Mouse (Mus musculus) liver (tissue): ENCODE measurements around the gene Gm6793.

Experiments used
- DNase-seq: peaks from one replicate; pipeline ENCODE4 v3.0.0-alpha.2; 2020; ENCODE audit warnings: mixed read lengths

Gm6793 gene

DNA sequence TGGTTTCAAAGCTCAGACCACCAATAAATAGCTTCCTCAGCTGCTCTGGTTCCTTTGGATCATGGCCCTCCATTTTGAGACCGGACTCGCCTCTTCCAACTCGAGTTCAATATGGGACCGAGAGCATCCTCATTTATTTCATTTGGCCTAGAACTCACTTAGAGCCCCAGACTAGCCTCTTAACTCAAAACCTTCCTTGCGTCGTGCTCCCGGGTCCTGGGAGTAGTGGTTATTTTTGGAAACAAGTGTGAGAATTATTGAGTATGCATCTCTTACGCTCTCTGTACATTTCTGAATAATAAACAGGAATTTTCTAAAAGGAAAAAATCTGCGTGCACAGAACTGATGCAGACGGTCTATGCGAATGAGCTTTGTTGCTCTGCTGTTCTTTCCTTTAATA is at the start of gene Gm6793:
TSS of gene Gm6793 (minus strand) at position 101 of the 400 bp plus-strand sequence.
- DNase-seq, result no peak

DNA sequence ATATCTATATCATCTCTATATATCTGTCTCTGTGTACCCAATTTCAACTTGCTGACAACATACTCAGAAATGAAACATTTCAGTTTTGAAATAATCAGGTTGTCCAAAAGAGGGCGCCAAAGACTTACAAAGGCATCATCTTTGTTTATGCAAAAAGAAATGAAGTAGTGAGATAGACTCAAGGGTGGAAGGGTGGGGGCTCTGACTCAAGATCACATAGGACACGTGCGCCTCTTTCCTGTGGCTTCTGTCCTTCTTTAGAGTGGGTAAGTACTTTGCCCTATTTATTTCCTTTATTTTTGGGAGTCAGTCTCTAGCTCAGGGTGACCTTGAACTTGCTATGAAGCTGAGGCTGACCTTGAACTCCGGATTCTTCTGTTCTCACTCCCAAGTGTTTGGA is 46.5 kb upstream of the Gm6793 start:
- no peak for DNase-seq

DNA sequence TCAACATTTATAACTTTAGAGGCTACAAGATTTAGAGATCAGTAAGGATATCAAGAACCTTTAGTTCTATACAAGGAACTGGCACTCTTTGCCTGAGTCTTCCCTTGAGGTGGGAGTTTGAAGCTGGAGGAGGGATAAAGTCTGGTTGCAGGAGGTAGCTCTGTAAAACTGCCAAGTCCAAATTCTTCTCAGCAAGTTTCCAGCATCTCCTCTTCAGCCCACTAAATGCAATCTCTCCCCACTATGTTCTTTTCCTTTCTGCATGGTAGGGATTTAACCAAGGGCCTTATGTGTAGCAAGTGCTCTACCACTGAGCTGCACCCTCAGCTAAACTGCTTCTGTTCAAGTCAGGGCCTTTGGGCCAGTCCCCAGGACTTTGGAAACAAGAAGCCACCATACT is 39.6 kb upstream of the Gm6793 start:
- DNase-seq, result no peak

DNA sequence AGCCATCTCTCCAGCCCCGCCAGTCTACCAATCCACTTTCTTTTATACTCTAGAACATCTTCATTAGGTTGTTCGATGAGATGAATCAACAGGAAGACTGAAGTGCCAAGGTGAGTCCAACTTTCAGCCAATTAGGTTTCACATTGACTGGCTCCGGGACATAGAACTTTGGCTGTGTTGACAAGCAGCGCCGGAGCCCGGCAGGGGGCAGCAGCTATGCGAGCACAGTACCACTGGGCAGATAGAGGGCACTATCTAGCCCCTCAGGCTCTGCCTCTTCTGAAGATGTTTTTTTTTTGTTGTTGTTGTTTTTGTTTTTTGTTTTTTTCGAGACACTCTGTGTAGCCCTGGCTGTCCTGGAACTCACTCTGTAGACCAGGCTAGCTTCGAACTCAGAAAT is 36.7 kb upstream of the Gm6793 start:
- DNase-seq, result no peak

DNA sequence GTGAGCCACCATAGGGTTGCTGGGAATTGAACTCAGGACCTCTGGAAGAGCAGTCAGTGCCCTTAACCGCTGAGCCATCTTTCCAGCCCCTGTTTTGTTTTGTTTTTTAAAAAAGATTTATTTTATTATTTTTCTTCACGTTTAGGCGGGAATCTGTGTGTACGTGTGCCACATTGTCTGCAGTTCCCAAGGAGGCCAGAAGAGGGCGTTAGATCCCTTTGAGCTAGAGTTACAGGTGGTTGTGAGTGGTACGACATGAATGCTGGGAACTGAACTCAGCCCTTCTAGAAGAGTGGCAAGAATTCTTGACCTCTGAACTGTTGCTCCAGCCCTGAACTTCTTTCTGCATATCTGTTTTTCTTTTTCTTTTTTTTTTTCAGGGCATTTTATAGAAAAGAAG is 35.1 kb upstream of the Gm6793 start:
- no peak for DNase-seq

DNA sequence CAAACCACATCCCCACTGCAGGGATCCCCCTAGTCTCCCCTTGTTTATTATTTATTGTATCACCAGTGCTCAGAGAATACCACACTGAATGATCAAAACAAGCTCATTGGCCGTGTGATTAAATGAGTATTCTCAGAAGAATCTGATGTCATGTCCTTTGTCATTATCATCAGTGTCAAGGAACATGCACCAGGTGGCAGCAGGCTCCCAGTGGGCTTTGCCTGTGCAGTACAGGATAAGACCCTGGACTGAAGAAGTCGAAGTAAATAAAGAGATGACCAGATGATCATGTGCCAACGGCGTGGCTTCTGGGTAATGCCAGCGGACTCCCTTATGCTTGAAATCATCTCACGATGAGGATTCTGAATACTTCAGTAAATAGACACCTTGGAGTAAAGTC is 33.5 kb upstream of the Gm6793 start:
- no peak for DNase-seq

DNA sequence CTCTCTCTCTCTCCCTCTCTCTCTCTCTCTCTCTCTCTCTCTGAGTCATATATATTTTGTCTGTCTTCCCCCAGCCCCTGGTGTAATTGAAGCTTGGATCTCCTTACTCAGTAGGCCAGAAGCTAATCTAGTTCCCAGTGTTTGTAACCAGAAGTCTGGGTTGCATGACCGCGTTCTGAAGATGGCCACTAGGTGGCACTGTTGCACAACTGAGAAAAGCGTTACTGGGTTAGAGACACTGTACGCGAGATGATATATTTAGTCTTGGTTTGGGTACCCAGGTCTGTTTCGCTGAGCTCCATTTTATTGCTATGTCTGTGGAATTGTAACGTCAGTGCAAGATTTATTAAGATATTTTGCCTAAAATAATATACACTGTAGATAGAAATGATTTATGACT is 31.1 kb upstream of the Gm6793 start:
- DNase-seq, result peak; percentile 75

DNA sequence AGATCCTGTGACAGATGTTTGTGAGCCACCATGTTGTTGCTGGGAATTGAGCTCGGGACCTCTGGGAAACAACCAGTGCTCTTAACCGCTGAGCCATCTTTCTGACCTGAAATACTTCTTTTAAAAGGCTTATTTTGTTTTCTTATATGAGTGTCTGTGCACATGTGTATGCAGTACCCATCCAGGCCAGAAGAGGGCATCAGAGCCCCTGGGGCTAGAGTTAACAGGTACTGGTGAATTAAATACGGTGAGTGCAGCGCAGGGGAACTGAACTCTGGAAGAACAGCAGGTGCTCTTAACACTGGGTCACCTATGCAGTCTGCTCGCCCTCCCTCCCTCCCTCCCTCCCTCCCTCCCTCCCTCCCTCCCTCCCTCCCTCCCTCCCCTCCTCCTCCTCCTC is 30.3 kb upstream of the Gm6793 start:
- DNase-seq, result peak; percentile 17

DNA sequence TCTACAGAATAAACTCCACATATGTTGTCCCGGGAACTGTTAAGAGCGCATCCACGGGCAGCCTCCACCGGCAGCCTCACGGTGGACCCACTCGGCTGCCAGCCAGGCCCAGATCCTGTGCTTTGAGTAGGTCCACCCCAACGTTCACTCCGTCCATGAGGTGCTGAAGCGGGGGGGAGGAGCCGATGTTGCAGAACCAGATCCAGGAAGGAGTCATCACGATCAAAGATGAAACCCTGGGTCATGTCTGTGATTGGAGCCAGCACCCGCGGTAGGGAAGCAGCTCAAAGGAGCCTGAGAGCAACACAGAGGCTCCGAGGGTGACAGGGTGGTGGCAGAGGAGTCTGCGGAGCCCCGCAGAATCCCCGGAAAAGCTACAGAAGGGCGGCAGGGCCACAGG is 22.7 kb upstream of the Gm6793 start:
- DNase-seq, result no peak

DNA sequence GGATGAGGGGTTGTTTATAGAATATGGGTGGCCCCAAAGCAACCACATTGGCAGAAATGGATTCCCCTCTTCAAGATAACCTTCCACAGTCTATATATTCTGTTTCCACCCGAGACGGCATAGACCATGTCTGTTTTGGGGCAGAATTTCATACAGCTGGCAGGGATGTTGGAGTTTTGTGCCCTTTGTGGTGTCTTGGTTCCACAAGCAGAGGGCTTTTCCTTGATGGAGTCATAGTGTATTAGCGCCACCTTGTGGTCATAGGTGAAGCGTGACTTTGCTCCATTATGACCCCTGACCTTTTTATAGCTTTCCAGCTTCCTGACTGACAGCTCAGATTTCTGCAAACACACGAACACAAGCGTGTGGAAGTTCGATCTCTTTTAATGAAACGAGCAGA is 19.8 kb upstream of the Gm6793 start:
- peak; percentile 43 for DNase-seq

DNA sequence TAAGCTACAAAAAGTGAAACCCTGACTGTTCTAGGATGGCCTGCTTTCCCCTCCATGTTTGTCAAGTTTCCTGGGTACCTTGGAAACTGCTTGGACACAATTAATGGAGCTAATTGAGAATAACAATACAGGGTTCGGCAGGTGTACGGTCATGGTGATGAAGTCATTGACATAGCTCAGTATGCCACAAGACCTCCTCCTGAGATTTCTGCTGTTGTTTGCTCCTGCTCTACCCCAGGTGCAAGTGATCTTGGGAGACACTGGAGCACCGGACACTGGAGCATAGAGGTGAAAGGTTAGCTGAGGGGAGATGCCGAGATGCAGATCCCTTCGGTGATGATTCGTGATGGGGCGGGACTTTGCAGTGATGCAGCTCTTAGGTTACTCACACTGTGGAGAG is 18.2 kb upstream of the Gm6793 start:
- DNase-seq, result no peak

DNA sequence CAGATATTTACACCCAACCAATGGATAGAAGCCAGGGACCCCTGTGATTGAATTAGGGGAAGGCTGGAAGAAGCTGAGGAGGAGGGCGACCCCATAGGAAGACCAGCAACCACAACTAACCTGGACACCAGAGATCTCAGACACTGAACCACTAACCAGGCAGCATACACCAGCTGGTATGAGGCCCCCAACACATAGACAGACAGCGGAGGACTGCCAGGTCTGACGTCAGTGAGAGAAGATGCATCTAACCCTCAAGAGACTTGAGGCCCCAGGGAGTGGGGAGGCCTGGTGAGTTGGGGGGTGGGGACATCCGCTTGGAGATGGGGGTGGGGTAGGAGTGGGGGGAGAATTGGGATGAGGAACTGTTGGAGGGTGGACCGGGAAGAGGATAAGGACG is 15.8 kb upstream of the Gm6793 start:
- DNase-seq, result no peak

DNA sequence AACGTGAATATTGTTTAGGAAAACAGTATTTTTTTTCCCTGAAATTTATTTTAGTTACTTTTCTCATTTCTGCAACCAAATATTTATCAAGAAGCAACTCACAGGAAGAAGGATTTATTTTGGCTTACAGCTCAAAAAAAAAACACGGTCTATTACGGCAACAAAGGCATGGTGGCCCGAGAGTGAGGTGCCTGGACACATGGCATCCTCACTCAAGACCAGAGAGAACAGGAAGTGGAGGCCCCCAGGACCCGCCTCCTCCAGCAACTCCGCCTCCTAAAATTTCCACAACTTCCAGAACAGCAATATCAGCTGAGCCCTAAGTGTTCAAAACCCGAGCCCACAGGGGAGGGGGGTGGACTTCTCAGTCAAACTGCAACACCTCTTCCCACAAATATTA is 14.6 kb upstream of the Gm6793 start:
- no peak for DNase-seq

DNA sequence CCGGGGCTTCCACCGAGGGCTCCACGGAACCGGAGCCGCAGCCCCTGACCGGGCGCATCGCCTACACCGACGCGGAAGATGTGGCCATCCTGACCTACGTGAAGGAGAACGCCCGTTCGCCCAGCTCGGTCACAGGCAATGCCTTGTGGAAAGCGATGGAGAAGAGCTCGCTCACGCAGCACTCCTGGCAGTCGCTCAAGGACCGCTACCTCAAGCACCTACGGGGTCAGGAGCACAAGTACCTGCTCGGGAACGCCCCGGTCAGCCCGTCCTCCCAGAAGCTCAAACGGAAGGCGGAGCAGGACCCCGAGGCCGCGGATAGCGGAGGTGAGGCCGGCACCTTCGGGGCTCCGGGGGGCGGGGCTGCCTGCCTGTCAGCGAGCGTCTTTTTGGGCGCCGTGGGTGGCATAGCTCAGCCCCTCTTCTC is 3.0 kb downstream of the Gm6793 start:
- DNase-seq, result peak; percentile 73

DNA sequence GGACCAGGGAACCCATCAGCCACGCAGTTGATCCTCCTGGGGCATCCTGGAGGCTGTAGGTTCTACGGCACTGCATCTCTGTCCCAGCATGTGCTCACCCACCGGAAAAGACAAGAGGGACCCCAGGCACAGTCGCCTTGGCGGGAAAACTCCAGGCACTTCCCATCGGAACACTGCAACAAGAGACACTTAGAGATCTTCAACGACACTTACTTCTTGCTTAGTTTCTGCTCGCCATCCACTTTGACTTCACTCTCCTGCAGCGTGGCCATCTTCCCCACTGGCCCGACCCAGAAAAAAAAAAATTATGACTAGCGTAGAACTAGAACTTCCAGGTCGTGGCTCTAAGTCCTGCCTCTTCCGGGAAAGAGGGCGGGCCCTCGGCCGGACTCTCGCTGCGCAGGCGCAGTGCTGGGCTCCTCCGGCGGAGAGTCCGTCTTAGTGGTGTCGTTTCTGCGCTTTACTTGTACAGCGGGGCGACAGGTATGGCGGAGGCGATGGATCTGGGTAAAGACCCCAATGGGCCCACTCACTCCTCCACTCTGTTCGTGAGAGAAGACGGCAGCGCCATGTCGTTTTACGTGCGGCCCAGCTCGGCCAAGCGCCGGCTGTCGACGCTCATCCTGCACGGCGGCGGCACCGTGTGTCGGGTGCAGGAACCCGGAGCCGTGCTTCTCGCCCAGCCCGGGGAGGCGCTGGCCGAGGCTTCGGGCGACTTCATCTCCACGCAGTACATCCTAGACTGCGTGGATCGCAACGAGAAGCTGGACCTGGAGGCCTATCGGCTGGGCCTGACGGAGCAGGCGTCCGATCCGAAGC is 3.6 kb downstream of the Gm6793 start, which contains the start of the genes Kars and Terf2ip:
TSS of gene Kars (minus strand) at position 327 of the 819 bp plus-strand sequence.
TSS of gene Terf2ip (plus strand) at position 402 of the 819 bp plus-strand sequence.
- DNase-seq, result peak; percentile 95

DNA sequence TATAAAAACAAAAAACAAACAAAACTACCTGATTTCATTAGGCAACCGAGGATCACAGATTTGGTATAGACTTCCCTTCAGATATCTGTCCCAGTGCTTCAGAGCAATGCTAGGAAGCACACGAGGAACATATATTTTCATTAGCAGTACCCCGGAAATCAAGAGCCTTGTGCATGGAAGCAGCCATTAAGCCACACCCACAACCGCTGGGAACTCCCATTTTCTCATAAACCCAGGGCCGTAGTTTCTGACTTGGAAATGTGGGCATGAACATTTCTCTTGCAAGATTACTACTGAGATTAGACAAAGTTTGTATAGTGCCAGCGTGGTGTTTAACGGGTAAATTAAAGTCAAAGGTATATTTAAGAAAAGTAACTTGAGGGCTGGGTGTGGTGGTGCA is 5.3 kb downstream of the Gm6793 start:
- no peak for DNase-seq

DNA sequence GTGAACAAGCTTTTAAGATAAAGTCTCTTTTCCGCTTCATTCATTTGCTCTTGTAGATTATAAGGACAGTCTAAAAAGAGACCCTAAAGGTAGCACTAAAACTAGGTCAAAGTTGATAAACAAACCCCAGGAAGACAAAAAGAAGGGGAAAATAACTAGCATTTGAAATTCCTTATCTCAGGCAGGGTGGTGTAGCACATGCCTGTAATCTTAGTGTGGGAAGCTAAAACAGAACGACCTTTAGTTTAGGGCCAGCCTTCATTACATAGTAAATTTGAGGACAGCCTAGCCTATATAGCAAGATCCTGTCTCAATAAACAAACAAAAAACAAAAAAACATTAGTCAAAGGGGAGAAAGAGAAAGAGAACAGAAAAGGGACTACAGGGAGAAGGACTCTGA is 7.2 kb downstream of the Gm6793 start:
- DNase-seq, result no peak

DNA sequence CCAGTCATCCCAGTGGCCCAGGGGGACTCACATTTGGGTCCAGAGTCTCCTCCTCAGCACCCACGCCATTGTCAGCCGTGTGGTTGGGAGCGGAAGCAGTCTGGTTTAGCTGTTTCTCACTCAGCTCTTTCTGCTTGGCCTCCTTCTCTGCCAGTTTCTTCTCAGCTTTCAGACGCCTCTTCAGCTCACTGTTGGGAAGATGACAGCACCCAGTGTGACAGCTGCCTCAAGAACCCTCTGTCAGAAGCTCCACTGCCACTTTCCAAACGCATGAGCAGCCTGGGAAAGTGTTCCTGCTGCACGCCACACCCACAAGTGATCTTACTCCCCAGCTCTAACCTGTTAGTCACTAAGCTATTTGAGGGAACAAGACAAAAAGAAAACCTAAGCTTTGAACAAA is 9.2 kb downstream of the Gm6793 start:
- DNase-seq, result no peak

DNA sequence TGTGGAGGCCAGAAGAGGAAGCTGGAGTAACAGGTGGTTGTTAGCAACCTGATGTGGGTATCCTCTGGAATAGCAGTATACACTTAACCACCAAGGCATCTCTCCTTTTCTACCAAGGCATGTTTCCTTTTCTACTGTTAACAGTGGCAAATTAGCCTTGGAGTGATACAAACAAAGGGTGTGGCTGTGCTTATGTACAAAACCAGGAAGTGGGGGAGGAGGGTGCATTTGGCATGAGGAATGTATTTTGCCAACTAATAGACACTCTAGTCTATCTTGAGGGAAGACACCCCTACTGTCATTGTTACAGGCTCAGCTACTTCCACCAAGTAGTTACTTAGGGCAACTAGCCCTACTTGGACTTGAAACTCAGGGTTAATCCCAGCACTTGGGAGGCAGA is 10.1 kb downstream of the Gm6793 start:
- no peak for DNase-seq

DNA sequence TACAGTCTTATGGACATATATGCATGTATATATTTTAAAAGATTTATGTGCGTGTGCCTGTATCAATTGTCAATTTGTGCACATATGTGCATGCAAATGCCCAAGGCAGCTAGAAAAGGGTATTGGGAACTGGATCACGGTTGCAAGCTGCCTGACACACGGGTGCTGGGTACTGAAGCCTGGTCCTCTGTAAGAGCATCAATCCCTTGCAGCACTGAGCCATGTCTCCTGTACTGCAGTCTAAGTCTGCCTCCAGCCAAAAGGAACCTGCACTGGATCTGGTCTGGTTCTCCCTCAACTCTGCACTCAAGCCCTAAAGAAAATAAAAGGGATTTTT is 22.2 kb downstream of the Gm6793 start:
- DNase-seq, result no peak

DNA sequence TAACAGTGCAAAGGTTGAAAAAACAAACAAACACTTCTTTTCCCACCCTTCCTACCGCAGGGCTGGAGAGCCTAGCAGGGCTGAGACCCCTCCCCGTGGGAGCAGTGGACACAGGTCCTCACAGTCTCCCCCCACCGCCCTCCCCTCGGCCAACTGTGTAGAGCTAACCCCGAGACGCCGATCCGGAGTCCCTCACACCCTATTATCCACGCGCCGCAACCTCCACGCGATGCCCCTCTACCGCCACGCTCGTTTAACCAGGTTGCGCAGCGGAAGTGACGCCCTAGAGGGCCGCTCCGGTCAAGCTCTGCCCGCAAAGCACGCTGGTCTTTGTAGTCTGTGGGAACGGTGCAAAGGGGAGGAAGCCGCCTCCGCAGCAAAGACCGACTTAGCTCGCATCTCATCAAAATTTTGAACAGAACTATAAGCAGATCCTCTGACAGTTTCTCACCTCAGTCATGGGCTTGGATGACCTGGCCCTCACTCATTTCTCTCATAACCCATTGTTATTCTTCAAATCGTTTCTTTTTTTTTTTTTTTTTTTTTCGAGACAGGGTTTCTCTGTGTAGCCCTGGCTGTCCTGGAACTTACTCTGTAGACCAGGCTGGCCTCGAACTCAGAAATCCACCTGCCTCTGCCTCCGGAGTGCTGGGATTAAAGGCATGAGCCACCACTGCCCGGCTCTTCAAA is 22.7 kb downstream of the Gm6793 start, which contains the start of gene Adat1:
TSS of gene Adat1 (minus strand) at position 290 of the 690 bp plus-strand sequence.
- peak; percentile 89 for DNase-seq

DNA sequence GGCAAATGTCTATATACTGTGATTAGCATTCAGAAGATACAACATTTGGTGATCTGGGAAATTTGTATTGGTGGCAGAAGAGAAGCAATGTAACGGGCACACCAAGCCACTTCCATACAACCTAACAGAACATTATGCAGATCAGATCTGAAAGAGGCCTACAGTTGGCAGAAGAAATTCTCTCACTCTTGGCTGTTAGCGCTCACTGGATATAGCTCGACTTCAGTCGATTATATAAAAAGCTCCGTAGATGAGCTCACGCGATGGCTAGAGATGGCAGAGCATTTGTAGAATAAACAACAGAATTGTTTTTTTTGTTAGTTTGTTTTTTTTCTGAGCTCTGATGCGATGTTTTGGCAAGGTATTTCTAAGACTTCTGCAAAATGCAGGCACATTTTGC is 23.6 kb downstream of the Gm6793 start:
- no peak for DNase-seq

DNA sequence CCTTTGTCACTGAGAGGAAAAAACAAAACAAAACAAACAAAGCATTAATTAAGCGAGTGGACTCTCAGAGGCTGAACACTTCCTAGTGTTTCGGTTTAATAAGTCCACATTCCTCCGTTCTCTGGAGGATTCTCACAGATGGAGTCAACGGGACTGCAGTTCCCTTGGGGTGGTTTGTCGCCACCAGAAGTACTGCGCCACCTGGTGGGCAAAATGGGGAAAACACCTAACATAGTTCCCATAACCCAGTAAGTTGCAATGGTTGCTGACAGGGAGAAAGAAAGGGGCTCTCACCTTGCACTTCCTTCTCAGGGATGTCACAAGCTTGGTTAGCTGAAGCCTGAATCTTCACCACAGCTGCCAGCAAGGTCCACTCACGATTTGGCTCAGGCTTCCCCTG is 24.9 kb downstream of the Gm6793 start:
- DNase-seq, result peak; percentile 86

DNA sequence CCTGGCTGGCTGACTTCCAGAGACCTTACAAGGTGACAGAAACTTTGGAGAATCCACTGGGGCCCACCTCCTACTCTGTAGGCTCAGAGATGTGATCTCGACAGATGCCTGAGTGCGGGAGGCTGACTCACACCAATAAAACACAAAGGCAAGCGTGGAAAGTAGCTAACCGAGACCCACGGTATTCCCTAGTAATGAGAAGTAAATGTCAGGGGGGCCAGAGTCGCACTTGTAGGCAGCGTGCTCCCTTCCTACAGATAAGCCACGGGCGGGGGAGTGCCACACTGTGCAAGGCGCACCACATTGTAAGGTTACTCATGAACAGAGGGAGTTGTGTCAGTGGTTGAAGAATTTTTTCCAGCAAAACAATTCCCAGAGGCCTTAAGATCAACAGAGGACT is 30.3 kb downstream of the Gm6793 start:
- DNase-seq, result no peak
